13 mouse cellular contexts compared by ENCODE assay signal in genomic region chr11:102364570-102365371, GRCm38 (mm10). TPM values are rescaled to one million over a fixed set of nuclear protein-coding genes. Genes with fewer than 3 reads are reported as not detected.
A peak's percentile ranks its signal among the peaks of the same experiment; 100 is the strongest.
DNase-seq lines count a peak whose midpoint lies in the region; ATAC-seq and TF ChIP-seq lines count a peak whose summit lies in the region.
"Had no signal": no experiment of that assay in that cellular context is flagged by ENCODE, and none has a peak within 500 bp of the region (broad histone marks: within the 10 kb centered on the region; RNA-seq: fewer than 3 reads in every experiment).

No protein-coding gene starts in this region.

- peaks cover 12% of the 10 kb centered on the region; the same call in 1 of the 2 replicates for H3K27me3 ChIP-seq in heart, postnatal 0 days (ENCODE audit: control insufficient read depth, insufficient read depth, low read length)
- H3K27me3 ChIP-seq in erythroblast, embryonic 14.5 days (ENCODE audit: control insufficient read depth) = peaks cover 15% of the 10 kb centered on the region
- H3K27me3 ChIP-seq: hindbrain, embryonic 15.5 days had no signal

- H3K36me3 ChIP-seq in heart, postnatal 0 days (replicated peaks; ENCODE audit: control insufficient read depth, insufficient read depth, low read length) = no peaks in the 10 kb centered on the region
- peaks cover 74% of the 10 kb centered on the region for H3K36me3 ChIP-seq in erythroblast, embryonic 14.5 days (ENCODE audit: control insufficient read depth)
- H3K36me3 ChIP-seq: hindbrain, embryonic 15.5 days had no signal

- ATAC-seq in heart, postnatal 0 days (ENCODE audit: insufficient read depth, low read depth) = 0 out of 2 replicates have a peak, but pooled peaks have one; percentile 9

- DNase-seq in heart, postnatal 0 days (ENCODE audit: low spot score) = no peak
- no peak for DNase-seq in heart, postnatal 4 days
- peak; percentile 25 for DNase-seq in skeletal muscle tissue, adult 2 months (ENCODE audit: low read depth, low spot score)
- DNase-seq in gastrocnemius, postnatal 25 days = no peak
- no peak for DNase-seq in kidney, adult 8-10 months
- DNase-seq in adipocyte (ENCODE audit: low spot score) = no peak
- DNase-seq: adrenal gland, adult 2 months; cerebellum, adult 8-10 months; lung, adult 18-20 months; thymus, postnatal 4 days had no signal

- peak; percentile 98 for TF ChIP-seq POLR2A in bone marrow, adult 2 months (IDR thresholded peaks at IDR 0.05; ENCODE audit: borderline replicate concordance, control insufficient read depth, low read depth, low read length)

- no peak overlapping the region for H3K27ac ChIP-seq in heart, postnatal 0 days (ENCODE audit: low read depth)
- H3K27ac ChIP-seq in bone marrow, adult 2 months (ENCODE audit: control insufficient read depth, insufficient read depth, low read depth, low read length, poor library complexity) = peak overlapping the region; percentile 91
- H3K27ac ChIP-seq: hindbrain, embryonic 15.5 days had no signal

- H3K4me1 ChIP-seq in heart, postnatal 0 days (ENCODE audit: control insufficient read depth, insufficient read depth) = no peaks in the 10 kb centered on the region
- H3K4me1 ChIP-seq in bone marrow, adult 2 months (ENCODE audit: control insufficient read depth, insufficient read depth, low read length) = no peaks in the 10 kb centered on the region; the same call in 1 of the 2 replicates
- H3K4me1 ChIP-seq in erythroblast, embryonic 14.5 days (ENCODE audit: control insufficient read depth) = peaks cover 76% of the 10 kb centered on the region
- H3K4me1 ChIP-seq: hindbrain, embryonic 15.5 days had no signal

- 67% methylated on average over 14 of the region's 14 CpGs for WGBS in heart, postnatal 0 days
- 45% methylated on average over 14 of the region's 14 CpGs for WGBS in bone marrow, adult 2 months

- no peak overlapping the region for H3K9ac ChIP-seq in heart, postnatal 0 days (replicated peaks; ENCODE audit: low read depth, low read length)
- H3K9ac ChIP-seq: hindbrain, embryonic 15.5 days had no signal

- H3K9me3 ChIP-seq in heart, postnatal 0 days (replicated peaks; ENCODE audit: control insufficient read depth, low read length) = no peaks in the 10 kb centered on the region
- peaks cover 3% of the 10 kb centered on the region; the same call in 1 of the 2 replicates for H3K9me3 ChIP-seq in erythroblast, embryonic 14.5 days (ENCODE audit: control insufficient read depth, low read length)
- H3K9me3 ChIP-seq: hindbrain, embryonic 15.5 days had no signal

- H3K4me2 ChIP-seq in heart, postnatal 0 days (ENCODE audit: low read depth, low read length) = no peak overlapping the region
- H3K4me2 ChIP-seq: hindbrain, embryonic 15.5 days had no signal

- TF ChIP-seq CTCF in heart, postnatal 0 days (IDR thresholded peaks at IDR 0.05; ENCODE audit: low read depth) = no peak
- TF ChIP-seq CTCF in bone marrow, adult 2 months (IDR thresholded peaks at IDR 0.05; ENCODE audit: control insufficient read depth, insufficient read depth, low read length) = no peak

- H3K4me3 ChIP-seq in heart, postnatal 0 days (ENCODE audit: low read depth, low read length) = no peak overlapping the region
- H3K4me3 ChIP-seq in bone marrow, adult 2 months (replicated peaks; ENCODE audit: control insufficient read depth, low read depth, low read length) = peak overlapping the region; percentile 91
- H3K4me3 ChIP-seq in erythroblast, embryonic 14.5 days (replicated peaks) = peak overlapping the region; percentile 75
- H3K4me3 ChIP-seq: hindbrain, embryonic 15.5 days had no signal

- no peak for TF ChIP-seq EP300 in heart, postnatal 0 days (IDR thresholded peaks at IDR 0.05; ENCODE audit: low read depth)

RNA-seq across cellular contexts. Expression of gene Slc4a1, which starts 1.2 kb away (rescaled TPM):
- 1.9 and 7.5 TPM in 2 replicates for total RNA-seq in heart, postnatal 0 days (2014; rRNA removed; ENCODE audit: low replicate concordance)
- polyA plus RNA-seq in heart, postnatal 0 days (2015; fragmentation: Nextera tagmentation; extraction: Ambion mirVana) = 1.3 and 3.1 TPM in 2 replicates
- total RNA-seq in heart, postnatal 4 days (2021) = 10 to 100 TPM in 1 of 2 experiments, 1 to 10 TPM in 1; 7.2 to 22.1 TPM
- 762 and 950 TPM in 2 replicates for polyA plus RNA-seq in bone marrow, adult 2 months (2011; ENCODE audit: insufficient read depth, insufficient read length, low replicate concordance, missing spikeins)
- polyA plus RNA-seq in erythroblast, embryonic 14.5 days (2012) = 575 and 672 TPM in 2 replicates
- total RNA-seq in gastrocnemius, postnatal 25 days (2021) = under 1 TPM; 0.08 to 0.56 TPM

RNA-seq across cellular contexts. Expression of gene Rundc3a, which starts 28.4 kb away (rescaled TPM):
- total RNA-seq in heart, postnatal 0 days (2014; rRNA removed; ENCODE audit: low replicate concordance) = 12.5 TPM in 1 of 2 replicates, not detected in the other
- 0.74 and 0.92 TPM in 2 replicates for polyA plus RNA-seq in heart, postnatal 0 days (2015; fragmentation: Nextera tagmentation; extraction: Ambion mirVana)
- 1 to 10 TPM in 1 of 2 experiments, under 1 TPM in 1; 0.50 to 1.9 TPM for total RNA-seq in heart, postnatal 4 days (2021)
- polyA plus RNA-seq in bone marrow, adult 2 months (2011; ENCODE audit: insufficient read depth, insufficient read length, low replicate concordance, missing spikeins) = 2.3 and 3.2 TPM in 2 replicates
- polyA plus RNA-seq in erythroblast, embryonic 14.5 days (2012) = 1.8 and 2.1 TPM in 2 replicates
- total RNA-seq in gastrocnemius, postnatal 25 days (2021) = under 1 TPM in 1 of 2 experiments, not detected in 1; 0.35 TPM

RNA-seq across cellular contexts. Expression of gene Slc25a39, which starts 43.0 kb away (rescaled TPM):
- 281 and 322 TPM in 2 replicates for total RNA-seq in heart, postnatal 0 days (2014; rRNA removed; ENCODE audit: low replicate concordance)
- 267 and 269 TPM in 2 replicates for polyA plus RNA-seq in heart, postnatal 0 days (2015; fragmentation: Nextera tagmentation; extraction: Ambion mirVana)
- 100 to 1,000 TPM; 161 to 165 TPM for total RNA-seq in heart, postnatal 4 days (2021)
- 207 and 269 TPM in 2 replicates for polyA plus RNA-seq in bone marrow, adult 2 months (2011; ENCODE audit: insufficient read depth, insufficient read length, low replicate concordance, missing spikeins)
- 579 and 725 TPM in 2 replicates for polyA plus RNA-seq in erythroblast, embryonic 14.5 days (2012)
- total RNA-seq in gastrocnemius, postnatal 25 days (2021) = 10 to 100 TPM; 54.4 to 76.1 TPM

RNA-seq across cellular contexts. Expression of gene Ubtf, which starts 45.2 kb away (rescaled TPM):
- 30.8 and 34.5 TPM in 2 replicates for total RNA-seq in heart, postnatal 0 days (2014; rRNA removed; ENCODE audit: low replicate concordance)
- 36.5 and 42.5 TPM in 2 replicates for polyA plus RNA-seq in heart, postnatal 0 days (2015; fragmentation: Nextera tagmentation; extraction: Ambion mirVana)
- total RNA-seq in heart, postnatal 4 days (2021) = 10 to 100 TPM; 81.9 to 89.3 TPM
- polyA plus RNA-seq in bone marrow, adult 2 months (2011; ENCODE audit: insufficient read depth, insufficient read length, low replicate concordance, missing spikeins) = 95.0 and 126 TPM in 2 replicates
- 10.3 and 12.3 TPM in 2 replicates for polyA plus RNA-seq in erythroblast, embryonic 14.5 days (2012)
- 10 to 100 TPM; 36.6 to 37.8 TPM for total RNA-seq in gastrocnemius, postnatal 25 days (2021)
